Mouse (Mus musculus) liver, embryonic 15.5 days (tissue): ENCODE measurements around the gene Btnl10. TPM values are rescaled to one million over a fixed set of nuclear protein-coding genes. Genes with fewer than 3 reads are reported as not detected.

Source experiments
- ATAC-seq: fragments of 200-750 bp; cut with Nextera tagmentation; 2 replicates; pipeline ENCODE4 v1.8.0; 2017; ENCODE audit warnings: moderate number of reproducible peaks, mild to moderate bottlenecking, moderate library complexity; ENCODE audit not compliant: insufficient read depth
- H3K27ac ChIP-seq: fragments of 300-500 bp; sonication (generic); replicated peaks from 2 replicates; pipeline ENCODE4 v1.5.1; 2015; ENCODE audit warnings: mild to moderate bottlenecking, inconsistent platforms
- H3K27me3 ChIP-seq: fragments of 300-500 bp; sonication (generic); 2 replicates; pipeline ENCODE4 v1.6.1; 2015; ENCODE audit warnings: mild to moderate bottlenecking, inconsistent platforms
- H3K36me3 ChIP-seq: fragments of 300-500 bp; sonication (generic); replicated peaks from 2 replicates; pipeline ENCODE4 v1.6.1; 2015; ENCODE audit warnings: moderate library complexity, mild to moderate bottlenecking, inconsistent platforms
- H3K4me1 ChIP-seq: fragments of 300-500 bp; sonication (generic); replicated peaks from 2 replicates; pipeline ENCODE4 v1.6.1; 2015; ENCODE audit warnings: inconsistent platforms
- H3K4me2 ChIP-seq: fragments of 300-500 bp; sonication (generic); 2 replicates; pipeline ENCODE4 v1.6.1; 2015; ENCODE audit warnings: moderate library complexity, mild to moderate bottlenecking, inconsistent platforms
- H3K4me3 ChIP-seq: fragments of 300-500 bp; sonication (generic); replicated peaks from 2 replicates; pipeline ENCODE4 v1.5.1; 2015; ENCODE audit warnings: mild to moderate bottlenecking, inconsistent platforms
- H3K9ac ChIP-seq: fragments of 300-500 bp; sonication (generic); 2 replicates; pipeline ENCODE4 v1.6.1; 2015; ENCODE audit warnings: moderate library complexity, mild to moderate bottlenecking, inconsistent platforms
- H3K9me3 ChIP-seq: fragments of 300-500 bp; sonication (generic); replicated peaks from 2 replicates; pipeline ENCODE4 v1.6.1; 2016; ENCODE audit warnings: inconsistent platforms
- WGBS: fragments of 180-500 bp; shearing (Covaris S2); methylation state at CpG from one replicate; pipeline ENCODE4 v1.1.7; 2015; ENCODE audit warnings: mixed read lengths; ENCODE audit not compliant: insufficient replicate concordance; 5-methylcytosine and 5-hydroxymethylcytosine counted together
- polyA plus RNA-seq: library from polyadenylated mRNA; unstranded; fragments of >200 nt; fragmentation: Nextera tagmentation; extraction: Ambion mirVana; gene quantifications from 2 replicates; pipeline ENCODE4 v1.2.1, GENCODE M21; 2015

Gene Btnl10
- polyA plus RNA-seq, 1 experiment from 2014 or later = 14.3 TPM

- Histone ChIP-seq H3K36me3 (peaks cover 21% of the 10 kb centered on the region), H3K4me3 (no peak overlapping the region), H3K9ac (no peak overlapping the region), H3K4me2 (no peak overlapping the region), H3K27me3 (peaks cover 33% of the 10 kb centered on the region), H3K4me1 (peaks cover 72% of the 10 kb centered on the region), H3K27ac (no peak overlapping the region), H3K9me3 (no peaks in the 10 kb centered on the region)
- ATAC-seq = no peak
- WGBS = 57% methylated on average over 50 of the region's 50 CpGs
Measured at GRCm38 (mm10) chr11:58961364-58962177, 43.9 kb downstream of the Btnl10 start.

- Histone ChIP-seq H3K4me2 (no peak overlapping the region), H3K27ac (no peak overlapping the region), H3K27me3 (peaks cover 33% of the 10 kb centered on the region), H3K9me3 (no peaks in the 10 kb centered on the region), H3K9ac (no peak overlapping the region), H3K4me1 (peaks cover 57% of the 10 kb centered on the region), H3K36me3 (peaks cover 2% of the 10 kb centered on the region; the same call in 1 of the 2 replicates), H3K4me3 (no peak overlapping the region)
- WGBS = 37% methylated on average over 17 of the region's 17 CpGs
- ATAC-seq = no peak
Measured at GRCm38 (mm10) chr11:58963543-58963942, 45.8 kb downstream of the Btnl10 start.

GRCm38 (mm10) chr11:58964216-58964615 lies 46.5 kb downstream of the Btnl10 start:
- H3K27me3 ChIP-seq = peaks cover 33% of the 10 kb centered on the region
- no peak for ATAC-seq
- H3K4me3 ChIP-seq = no peak overlapping the region
- no peak overlapping the region for H3K4me2 ChIP-seq
- no peak overlapping the region for H3K27ac ChIP-seq
- no peak overlapping the region for H3K9ac ChIP-seq
- WGBS = 69% methylated on average over 7 of the region's 7 CpGs
- H3K36me3 ChIP-seq = no peaks in the 10 kb centered on the region
- H3K4me1 ChIP-seq = peaks cover 58% of the 10 kb centered on the region
- H3K9me3 ChIP-seq = no peaks in the 10 kb centered on the region

GRCm38 (mm10) chr11:58965001-58965760 lies 47.5 kb downstream of the Btnl10 start:
- Histone ChIP-seq H3K36me3 (0 out of 2 replicates have a peak, but pooled peaks cover 2% of the 10 kb centered on the region), H3K4me1 (peaks cover 57% of the 10 kb centered on the region), H3K4me3 (no peak overlapping the region), H3K9me3 (no peaks in the 10 kb centered on the region), H3K4me2 (no peak overlapping the region), H3K9ac (no peak overlapping the region), H3K27ac (no peak overlapping the region), H3K27me3 (peaks cover 33% of the 10 kb centered on the region)
- WGBS = 38% methylated on average over 12 of the region's 12 CpGs
- ATAC-seq = no peak

- ATAC-seq = no peak
- peaks cover 20% of the 10 kb centered on the region for H3K27me3 ChIP-seq
- H3K9me3 ChIP-seq = no peaks in the 10 kb centered on the region
- peaks cover 14% of the 10 kb centered on the region; the same call in 1 of the 2 replicates for H3K36me3 ChIP-seq
- no peak overlapping the region for H3K4me2 ChIP-seq
- H3K4me1 ChIP-seq = peaks cover 49% of the 10 kb centered on the region
- no peak overlapping the region for H3K27ac ChIP-seq
- 81% methylated on average over 1 of the region's 1 CpGs for WGBS
- no peak overlapping the region for H3K9ac ChIP-seq
- H3K4me3 ChIP-seq = no peak overlapping the region
Measured at GRCm38 (mm10) chr11:58967346-58967745, 49.6 kb downstream of the Btnl10 start.

- no peak overlapping the region for H3K4me2 ChIP-seq
- WGBS = 50% methylated on average over 7 of the region's 7 CpGs
- H3K4me1 ChIP-seq = peaks cover 45% of the 10 kb centered on the region
- H3K9ac ChIP-seq = no peak overlapping the region
- H3K36me3 ChIP-seq = peaks cover 14% of the 10 kb centered on the region; the same call in 1 of the 2 replicates
- no peak overlapping the region for H3K4me3 ChIP-seq
- ATAC-seq = peak; percentile 19; the same call in 1 of the 2 replicates
- peaks cover 8% of the 10 kb centered on the region for H3K27me3 ChIP-seq
- H3K9me3 ChIP-seq = no peaks in the 10 kb centered on the region
- H3K27ac ChIP-seq = no peak overlapping the region
Measured at GRCm38 (mm10) chr11:58968551-58968950, 50.8 kb downstream of the Btnl10 start.

GRCm38 (mm10) chr11:58969027-58969426 lies 51.3 kb downstream of the Btnl10 start:
- Histone ChIP-seq H3K27ac (no peak overlapping the region), H3K4me3 (no peak overlapping the region), H3K4me2 (no peak overlapping the region), H3K9me3 (no peaks in the 10 kb centered on the region), H3K4me1 (peaks cover 43% of the 10 kb centered on the region), H3K27me3 (peaks cover 3% of the 10 kb centered on the region; the same call in 1 of the 2 replicates), H3K36me3 (peaks cover 14% of the 10 kb centered on the region; the same call in 1 of the 2 replicates), H3K9ac (no peak overlapping the region)
- 77% methylated on average over 8 of the region's 8 CpGs for WGBS
- no peak for ATAC-seq

- peaks cover 14% of the 10 kb centered on the region; the same call in 1 of the 2 replicates for H3K36me3 ChIP-seq
- no peak for ATAC-seq
- peaks cover 46% of the 10 kb centered on the region for H3K4me1 ChIP-seq
- no peak overlapping the region for H3K4me2 ChIP-seq
- no peak overlapping the region for H3K9ac ChIP-seq
- H3K27me3 ChIP-seq = no peaks in the 10 kb centered on the region
- no peak overlapping the region for H3K27ac ChIP-seq
- WGBS = 66% methylated on average over 6 of the region's 6 CpGs
- no peaks in the 10 kb centered on the region for H3K9me3 ChIP-seq
- H3K4me3 ChIP-seq = no peak overlapping the region
Measured at GRCm38 (mm10) chr11:58969659-58970058, 52.0 kb downstream of the Btnl10 start.

- Histone ChIP-seq H3K4me1 (peaks cover 42% of the 10 kb centered on the region), H3K27ac (no peak overlapping the region), H3K9me3 (no peaks in the 10 kb centered on the region), H3K4me2 (no peak overlapping the region), H3K36me3 (peaks cover 17% of the 10 kb centered on the region), H3K27me3 (no peaks in the 10 kb centered on the region), H3K4me3 (no peak overlapping the region), H3K9ac (no peak overlapping the region)
- ATAC-seq = no peak
- WGBS = 82% methylated on average over 21 of the region's 21 CpGs
Measured at GRCm38 (mm10) chr11:58970831-58971530, 53.3 kb downstream of the Btnl10 start.

- no peak for ATAC-seq
Measured at GRCm38 (mm10) chr11:58971796-58972195, 54.1 kb downstream of the Btnl10 start.

GRCm38 (mm10) chr11:58974414-58974813 lies 56.7 kb downstream of the Btnl10 start:
- Histone ChIP-seq H3K36me3 (peaks cover 17% of the 10 kb centered on the region), H3K9ac (no peak overlapping the region), H3K4me1 (peaks cover 41% of the 10 kb centered on the region), H3K27ac (no peak overlapping the region), H3K4me3 (no peak overlapping the region), H3K4me2 (no peak overlapping the region), H3K27me3 (no peaks in the 10 kb centered on the region), H3K9me3 (no peaks in the 10 kb centered on the region)
- WGBS = 61% methylated on average over 3 of the region's 3 CpGs
- no peak for ATAC-seq

More at GRCm38 (mm10) chr11:58971796-58972195, 54.1 kb downstream of the Btnl10 start:
- Histone ChIP-seq H3K4me3 (no peak overlapping the region), H3K9me3 (no peaks in the 10 kb centered on the region), H3K36me3 (peaks cover 17% of the 10 kb centered on the region), H3K27me3 (no peaks in the 10 kb centered on the region), H3K27ac (no peak overlapping the region), H3K4me2 (no peak overlapping the region), H3K4me1 (peaks cover 39% of the 10 kb centered on the region), H3K9ac (no peak overlapping the region)
- 75% methylated on average over 3 of the region's 3 CpGs for WGBS
